24 mouse cellular contexts compared by ENCODE assay signal in genomic region chr8:117536862-117537261, GRCm38 (mm10). TPM values are rescaled to one million over a fixed set of nuclear protein-coding genes. Genes with fewer than 3 reads are reported as not detected.
DNase-seq lines count a peak whose midpoint lies in the region; ATAC-seq and TF ChIP-seq lines count a peak whose summit lies in the region.
"Had no signal": no experiment of that assay in that cellular context is flagged by ENCODE, and none has a peak within 500 bp of the region (broad histone marks: within the 10 kb centered on the region; RNA-seq: fewer than 3 reads in every experiment).

No protein-coding gene starts in this region.

- ATAC-seq in kidney, postnatal 0 days (replicated peaks; ENCODE audit: low FRiP score, low read depth), result peak; percentile 69; the same call in 1 of the 2 replicates
- ATAC-seq in common myeloid progenitor, adult 5-6 weeks (replicated peaks; ENCODE audit: low read depth, poor library complexity, severe bottlenecking), result peak; percentile 51
- ATAC-seq in stomach, postnatal 0 days (ENCODE audit: low FRiP score, low TSS enrichment), result no peak
- ATAC-seq: forebrain, embryonic 14.5 days; hindbrain, postnatal 0 days had no signal

- H3K36me3 ChIP-seq in kidney, postnatal 0 days (ENCODE audit: insufficient read depth, low read length), result no peaks in the 10 kb centered on the region
- H3K36me3 ChIP-seq in megakaryocyte, embryonic 14.5 days (replicated peaks; ENCODE audit: low read length), result peaks cover 83% of the 10 kb centered on the region
- H3K36me3 ChIP-seq in midbrain, embryonic 10.5 days, result no peaks in the 10 kb centered on the region
- no peaks in the 10 kb centered on the region for H3K36me3 ChIP-seq in stomach, postnatal 0 days (ENCODE audit: control insufficient read depth, insufficient read depth, low read length)
- H3K36me3 ChIP-seq: G1E; heart, embryonic 13.5 days; limb, embryonic 12.5 days; neural tube, embryonic 12.5 days had no signal

- no peak overlapping the region for H3K27ac ChIP-seq in kidney, postnatal 0 days
- no peak overlapping the region for H3K27ac ChIP-seq in midbrain, embryonic 10.5 days (replicated peaks)
- no peak overlapping the region for H3K27ac ChIP-seq in stomach, postnatal 0 days (replicated peaks)
- H3K27ac ChIP-seq: heart, embryonic 13.5 days; hindbrain, postnatal 0 days; layer of hippocampus, adult 2 months; limb, embryonic 12.5 days; neural tube, embryonic 12.5 days had no signal

- no peak for TF ChIP-seq EP300 in stomach, postnatal 0 days (optimal IDR thresholded peaks at IDR 0.05)

- 33% methylated on average over 5 of the region's 6 CpGs for WGBS in kidney, postnatal 0 days
- 81% methylated on average over 6 of the region's 6 CpGs for WGBS in midbrain, embryonic 10.5 days
- WGBS in stomach, postnatal 0 days, result 55% methylated on average over 5 of the region's 6 CpGs

- H3K9ac ChIP-seq in kidney, postnatal 0 days (ENCODE audit: low read depth, low read length), result no peak overlapping the region
- H3K9ac ChIP-seq in stomach, postnatal 0 days (ENCODE audit: low read length), result no peak overlapping the region
- H3K9ac ChIP-seq: heart, embryonic 13.5 days; limb, embryonic 12.5 days; neural tube, embryonic 12.5 days had no signal

- no peaks in the 10 kb centered on the region for H3K4me1 ChIP-seq in kidney, postnatal 0 days (replicated peaks; ENCODE audit: insufficient read depth, low read length)
- H3K4me1 ChIP-seq in megakaryocyte, embryonic 14.5 days, result peaks cover 94% of the 10 kb centered on the region
- no peaks in the 10 kb centered on the region for H3K4me1 ChIP-seq in midbrain, embryonic 10.5 days
- no peaks in the 10 kb centered on the region for H3K4me1 ChIP-seq in stomach, postnatal 0 days (replicated peaks; ENCODE audit: control insufficient read depth, insufficient read depth)
- H3K4me1 ChIP-seq: limb, embryonic 12.5 days; neural tube, embryonic 12.5 days had no signal

- TF ChIP-seq CTCF in kidney, postnatal 0 days (IDR thresholded peaks at IDR 0.05; ENCODE audit: low read depth), result no peak
- TF ChIP-seq CTCF in stomach, postnatal 0 days (IDR thresholded peaks at IDR 0.05; ENCODE audit: low read depth), result no peak

- H3K9me3 ChIP-seq in kidney, postnatal 0 days (replicated peaks; ENCODE audit: low read length), result no peaks in the 10 kb centered on the region
- peaks cover 7% of the 10 kb centered on the region for H3K9me3 ChIP-seq in megakaryocyte, embryonic 14.5 days
- no peaks in the 10 kb centered on the region for H3K9me3 ChIP-seq in midbrain, embryonic 10.5 days (replicated peaks)
- no peaks in the 10 kb centered on the region for H3K9me3 ChIP-seq in stomach, postnatal 0 days (ENCODE audit: control insufficient read depth, low read length)

- H3K27me3 ChIP-seq in kidney, postnatal 0 days (ENCODE audit: insufficient read depth, low read length), result no peaks in the 10 kb centered on the region
- H3K27me3 ChIP-seq in megakaryocyte, embryonic 14.5 days (replicated peaks), result no peaks in the 10 kb centered on the region
- no peaks in the 10 kb centered on the region for H3K27me3 ChIP-seq in midbrain, embryonic 10.5 days (ENCODE audit: low read depth, poor library complexity, severe bottlenecking)
- no peaks in the 10 kb centered on the region for H3K27me3 ChIP-seq in stomach, postnatal 0 days (ENCODE audit: control insufficient read depth, insufficient read depth, low read length)
- H3K27me3 ChIP-seq: heart, embryonic 13.5 days; limb, embryonic 12.5 days; neural tube, embryonic 12.5 days had no signal

- no peak for DNase-seq in kidney, postnatal 0 days (ENCODE audit: low spot score)
- DNase-seq in kidney, postnatal 14 days, result no peak
- peak; percentile 50 to 55 for DNase-seq in B cell, adult 2 months
- no peak for DNase-seq in midbrain, embryonic 10.5 days (ENCODE audit: low spot score)
- DNase-seq in stomach, postnatal 0 days (ENCODE audit: low spot score), result no peak
- DNase-seq in right cerebral cortex, postnatal 25 days, result no peak
- DNase-seq: adrenal gland, adult 2 months; cerebellum, adult 18-20 months; cerebellum, postnatal 36 days; heart, postnatal 36 days; kidney, adult 11 months; lung, adult 2 months; lung, postnatal 36 days; thymus, adult 18-20 months had no signal

- H3K4me3 ChIP-seq in kidney, postnatal 0 days (replicated peaks; ENCODE audit: low read depth, low read length), result no peak overlapping the region
- peak overlapping the region; percentile 84 for H3K4me3 ChIP-seq in megakaryocyte, embryonic 14.5 days (replicated peaks)
- H3K4me3 ChIP-seq in midbrain, embryonic 10.5 days, result no peak overlapping the region
- H3K4me3 ChIP-seq in stomach, postnatal 0 days (ENCODE audit: low read depth, low read length), result no peak overlapping the region
- H3K4me3 ChIP-seq: erythroblast, embryonic 14.5 days; heart, embryonic 13.5 days; layer of hippocampus, adult 2 months; limb, embryonic 12.5 days; neural tube, embryonic 12.5 days had no signal

- no peak overlapping the region for H3K4me2 ChIP-seq in kidney, postnatal 0 days (ENCODE audit: low read length)
- H3K4me2 ChIP-seq in stomach, postnatal 0 days (replicated peaks; ENCODE audit: low read depth), result no peak overlapping the region
- H3K4me2 ChIP-seq: heart, embryonic 13.5 days; limb, embryonic 12.5 days; neural tube, embryonic 12.5 days had no signal

RNA-seq across cellular contexts. Expression of gene Plcg2, which starts 38.8 kb away (rescaled TPM):
- polyA plus RNA-seq in kidney, postnatal 0 days (2015; fragmentation: Nextera tagmentation; extraction: Ambion mirVana), result 7.3 and 8.0 TPM in 2 replicates
- 56.3 and 76.7 TPM in 2 replicates for total RNA-seq in common myeloid progenitor, adult 5-6 weeks (2017)
- 36.0 and 76.6 TPM in 2 replicates for polyA plus RNA-seq in megakaryocyte, embryonic 14.5 days (2012; ENCODE audit: insufficient read depth, low replicate concordance)
- 3.5 and 3.8 TPM in 2 replicates for polyA plus RNA-seq in midbrain, embryonic 10.5 days (2016; fragmentation: Nextera tagmentation; extraction: Ambion mirVana)
- 2.3 and 2.4 TPM in 2 replicates for polyA plus RNA-seq in stomach, postnatal 0 days (2015; fragmentation: Nextera tagmentation; extraction: Ambion mirVana)
- total RNA-seq: G1E had no signal
- polyA plus RNA-seq: G1E had no signal

Comparison
In these comparisons a context has a peak if more than half of its experiments do, and no peak if none do; other contexts are left out.
1. DNase-seq: peak in B cell, adult 2 months (2 of 2); none in kidney, postnatal 0 days (single experiment), kidney, postnatal 14 days (single experiment), midbrain, embryonic 10.5 days (single experiment), stomach, postnatal 0 days (single experiment) and right cerebral cortex, postnatal 25 days (single experiment).